ENCODE assay signal across 10 mouse cellular contexts in the genomic region with DNA sequence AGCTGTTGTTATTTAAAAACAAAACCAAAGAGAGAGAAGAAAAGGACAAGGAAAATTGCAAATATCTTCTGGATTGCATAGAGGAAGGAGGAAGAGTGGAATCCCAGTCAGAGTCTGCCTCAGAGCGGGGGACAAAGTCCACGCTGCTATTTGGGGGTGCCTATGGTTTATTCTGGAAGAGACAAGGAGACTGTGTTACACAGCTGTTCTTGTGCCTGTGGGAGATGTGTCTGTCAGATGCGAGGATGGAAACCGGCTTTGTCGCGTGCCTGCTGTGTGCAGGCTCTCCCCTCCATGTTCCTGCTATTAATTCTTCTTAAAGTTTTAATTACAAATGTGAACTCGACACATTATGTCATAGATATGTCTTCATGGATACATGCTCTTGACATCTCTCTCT.
DNase-seq lines count a peak whose midpoint lies in the region; ATAC-seq and TF ChIP-seq lines count a peak whose summit lies in the region.
"Had no signal": no experiment of that assay in that cellular context is flagged by ENCODE, and none has a peak within 500 bp of the region (broad histone marks: within the 10 kb centered on the region; RNA-seq: fewer than 3 reads in every experiment).

No protein-coding gene starts in this region.

- no peaks in the 10 kb centered on the region for H3K36me3 ChIP-seq in intestine, embryonic 14.5 days (ENCODE audit: control insufficient read depth, insufficient read depth, low read length)
- H3K36me3 ChIP-seq in intestine, postnatal 0 days (ENCODE audit: control insufficient read depth, insufficient read depth): no peaks in the 10 kb centered on the region
- no peaks in the 10 kb centered on the region for H3K36me3 ChIP-seq in embryonic facial prominence, embryonic 15.5 days
- no peaks in the 10 kb centered on the region for H3K36me3 ChIP-seq in midbrain, embryonic 12.5 days
- H3K36me3 ChIP-seq in liver, embryonic 11.5 days (ENCODE audit: control insufficient read depth, insufficient read depth, low read length): no peaks in the 10 kb centered on the region
- H3K36me3 ChIP-seq: neural tube, embryonic 12.5 days had no signal

- no peaks in the 10 kb centered on the region for H3K9me3 ChIP-seq in intestine, embryonic 14.5 days (ENCODE audit: control insufficient read depth, low read length)
- H3K9me3 ChIP-seq in intestine, postnatal 0 days (ENCODE audit: control insufficient read depth): no peaks in the 10 kb centered on the region
- no peaks in the 10 kb centered on the region for H3K9me3 ChIP-seq in embryonic facial prominence, embryonic 15.5 days (replicated peaks)
- no peaks in the 10 kb centered on the region for H3K9me3 ChIP-seq in midbrain, embryonic 12.5 days
- no peaks in the 10 kb centered on the region for H3K9me3 ChIP-seq in liver, embryonic 11.5 days (ENCODE audit: control insufficient read depth, low read length)
- H3K9me3 ChIP-seq: neural tube, embryonic 12.5 days had no signal

- 49% methylated on average over 7 of the region's 7 CpGs for WGBS in intestine, embryonic 14.5 days
- WGBS in intestine, postnatal 0 days: 60% methylated on average over 7 of the region's 7 CpGs
- WGBS in embryonic facial prominence, embryonic 15.5 days: 19% methylated on average over 7 of the region's 7 CpGs
- WGBS in midbrain, embryonic 12.5 days: 14% methylated on average over 7 of the region's 7 CpGs
- 63% methylated on average over 7 of the region's 7 CpGs for WGBS in liver, embryonic 11.5 days

- H3K4me2 ChIP-seq in intestine, embryonic 14.5 days (ENCODE audit: low read length): no peak overlapping the region
- no peak overlapping the region for H3K4me2 ChIP-seq in intestine, postnatal 0 days (replicated peaks; ENCODE audit: low read depth)
- H3K4me2 ChIP-seq in embryonic facial prominence, embryonic 15.5 days (replicated peaks): no peak overlapping the region
- peak overlapping the region; percentile 18 for H3K4me2 ChIP-seq in midbrain, embryonic 12.5 days (replicated peaks)
- no peak overlapping the region for H3K4me2 ChIP-seq in liver, embryonic 11.5 days
- H3K4me2 ChIP-seq: neural tube, embryonic 12.5 days had no signal

- no peak overlapping the region for H3K4me3 ChIP-seq in intestine, embryonic 14.5 days (ENCODE audit: low read depth, low read length)
- no peak overlapping the region for H3K4me3 ChIP-seq in intestine, postnatal 0 days (ENCODE audit: low read depth, low read length)
- no peak overlapping the region for H3K4me3 ChIP-seq in embryonic facial prominence, embryonic 15.5 days (replicated peaks)
- H3K4me3 ChIP-seq in midbrain, embryonic 12.5 days: no peak overlapping the region
- H3K4me3 ChIP-seq in liver, embryonic 11.5 days (ENCODE audit: low read depth, low read length): no peak overlapping the region
- H3K4me3 ChIP-seq: neural tube, embryonic 12.5 days had no signal

- H3K9ac ChIP-seq in intestine, embryonic 14.5 days (ENCODE audit: low read length): no peak overlapping the region
- H3K9ac ChIP-seq in intestine, postnatal 0 days (ENCODE audit: low read depth, low read length): no peak overlapping the region
- H3K9ac ChIP-seq in embryonic facial prominence, embryonic 15.5 days: no peak overlapping the region
- H3K9ac ChIP-seq in midbrain, embryonic 12.5 days (replicated peaks): no peak overlapping the region
- no peak overlapping the region for H3K9ac ChIP-seq in liver, embryonic 11.5 days (ENCODE audit: low read depth, low read length)
- H3K9ac ChIP-seq: neural tube, embryonic 12.5 days had no signal

- no peaks in the 10 kb centered on the region for H3K4me1 ChIP-seq in intestine, embryonic 14.5 days (replicated peaks; ENCODE audit: control insufficient read depth, insufficient read depth, low read length)
- H3K4me1 ChIP-seq in intestine, postnatal 0 days (replicated peaks; ENCODE audit: control insufficient read depth, insufficient read depth, low read length): no peaks in the 10 kb centered on the region
- no peaks in the 10 kb centered on the region for H3K4me1 ChIP-seq in embryonic facial prominence, embryonic 15.5 days
- peaks cover 30% of the 10 kb centered on the region for H3K4me1 ChIP-seq in midbrain, embryonic 12.5 days
- H3K4me1 ChIP-seq in liver, embryonic 11.5 days (replicated peaks; ENCODE audit: control insufficient read depth, insufficient read depth, low read length): no peaks in the 10 kb centered on the region

- TF ChIP-seq CTCF in intestine, postnatal 0 days (IDR thresholded peaks at IDR 0.05; ENCODE audit: low read depth): no peak

- peak overlapping the region; percentile 48; the same call in 1 of the 2 replicates for H3K27ac ChIP-seq in intestine, embryonic 14.5 days (ENCODE audit: low read depth)
- H3K27ac ChIP-seq in intestine, postnatal 0 days (ENCODE audit: low read depth, low read length): no peak overlapping the region
- H3K27ac ChIP-seq in embryonic facial prominence, embryonic 15.5 days (replicated peaks): peak overlapping the region; percentile 29; the same call in 1 of the 2 replicates
- no peak overlapping the region for H3K27ac ChIP-seq in midbrain, embryonic 12.5 days (replicated peaks)
- H3K27ac ChIP-seq in liver, embryonic 11.5 days (ENCODE audit: low read depth, low read length): no peak overlapping the region
- H3K27ac ChIP-seq: macrophage; neural tube, embryonic 12.5 days had no signal

- ATAC-seq in intestine, embryonic 14.5 days (replicated peaks; ENCODE audit: low FRiP score, low TSS enrichment, low read depth): no peak
- ATAC-seq in intestine, postnatal 0 days: no peak
- no peak for ATAC-seq in embryonic facial prominence, embryonic 15.5 days (ENCODE audit: insufficient number of reproducible peaks, low FRiP score, low TSS enrichment, low read depth)
- ATAC-seq in midbrain, embryonic 12.5 days (ENCODE audit: low FRiP score, low read depth): 0 out of 2 replicates have a peak, but pooled peaks have one; percentile 21
- no peak for ATAC-seq in liver, embryonic 11.5 days (replicated peaks; ENCODE audit: low FRiP score)

- H3K27me3 ChIP-seq in intestine, embryonic 14.5 days (replicated peaks; ENCODE audit: control insufficient read depth, insufficient read depth, low read length): no peaks in the 10 kb centered on the region
- H3K27me3 ChIP-seq in intestine, postnatal 0 days (replicated peaks; ENCODE audit: control insufficient read depth, insufficient read depth, low read length): no peaks in the 10 kb centered on the region
- no peaks in the 10 kb centered on the region for H3K27me3 ChIP-seq in embryonic facial prominence, embryonic 15.5 days
- 0 out of 2 replicates have a peak, but pooled peaks cover 4% of the 10 kb centered on the region for H3K27me3 ChIP-seq in midbrain, embryonic 12.5 days
- H3K27me3 ChIP-seq in liver, embryonic 11.5 days (replicated peaks; ENCODE audit: control insufficient read depth, insufficient read depth, low read length): no peaks in the 10 kb centered on the region
- H3K27me3 ChIP-seq: neural tube, embryonic 12.5 days had no signal

- no peak for DNase-seq in intestine, embryonic 14.5 days (ENCODE audit: low spot score)
- DNase-seq in brain, adult 2 months (ENCODE audit: low read depth, low spot score): peak; percentile 34
- DNase-seq in liver, embryonic 11.5 days (ENCODE audit: low spot score): no peak
- DNase-seq in cerebellum, adult 18-20 months: no peak
- DNase-seq: kidney, adult 8-10 months had no signal

Comparison
In these comparisons a context has a peak if more than half of its experiments do, and no peak if none do; other contexts are left out.
1. H3K27ac ChIP-seq: peak in intestine, embryonic 14.5 days (single experiment) and embryonic facial prominence, embryonic 15.5 days (single experiment); none in intestine, postnatal 0 days (single experiment), midbrain, embryonic 12.5 days (single experiment) and liver, embryonic 11.5 days (single experiment).